Mouse (Mus musculus): ENCODE data around the gene Tcaf3.

Gene Tcaf3

DNA sequence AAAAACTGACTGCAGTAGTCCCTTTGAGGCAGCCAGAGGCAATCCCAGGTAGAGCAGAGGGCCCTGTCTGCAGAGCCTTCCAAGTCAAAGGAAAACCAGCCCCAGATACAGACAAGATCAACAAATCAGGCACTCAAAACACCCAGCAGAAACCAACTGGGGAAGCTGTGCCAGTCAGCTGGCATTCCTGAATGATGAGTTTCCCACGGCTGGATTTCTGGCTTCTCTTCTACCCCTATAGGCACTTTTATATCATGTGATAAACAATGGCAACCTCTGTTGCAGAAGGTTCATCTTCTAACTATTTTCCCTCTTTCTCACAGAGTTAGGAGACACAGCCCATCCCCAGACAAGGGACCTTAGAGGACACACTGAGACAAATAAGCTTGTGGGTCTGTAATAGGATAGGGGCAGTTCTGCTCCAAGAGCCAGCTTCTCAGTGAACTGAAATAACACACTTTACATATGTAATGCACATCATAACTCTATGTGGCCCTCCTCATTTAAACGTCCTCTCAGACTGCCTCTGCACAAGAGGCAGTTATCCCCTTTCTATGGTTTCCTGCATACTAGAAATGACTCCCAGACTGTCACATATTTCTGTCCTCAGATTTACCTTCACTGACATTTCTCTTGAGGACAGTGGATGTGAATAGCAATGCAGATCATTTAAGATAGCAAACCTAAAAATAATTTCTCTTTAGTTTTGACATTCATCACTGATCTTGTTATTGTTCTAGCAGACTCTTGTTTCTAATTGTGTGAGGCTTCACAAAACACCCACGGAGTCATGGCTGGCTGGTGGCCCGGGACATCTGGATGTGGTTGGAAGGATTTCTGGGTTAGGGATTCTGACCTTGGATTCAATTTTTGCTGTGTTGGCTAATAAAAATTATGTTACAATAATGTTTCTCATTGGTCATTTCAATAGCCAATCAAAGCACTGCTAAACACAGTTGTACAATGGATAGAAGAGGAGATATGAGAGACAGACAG is 55.2 kb downstream of the Tcaf3 start:
- no peak for DNase-seq (ENCODE audit: low spot score)

DNA sequence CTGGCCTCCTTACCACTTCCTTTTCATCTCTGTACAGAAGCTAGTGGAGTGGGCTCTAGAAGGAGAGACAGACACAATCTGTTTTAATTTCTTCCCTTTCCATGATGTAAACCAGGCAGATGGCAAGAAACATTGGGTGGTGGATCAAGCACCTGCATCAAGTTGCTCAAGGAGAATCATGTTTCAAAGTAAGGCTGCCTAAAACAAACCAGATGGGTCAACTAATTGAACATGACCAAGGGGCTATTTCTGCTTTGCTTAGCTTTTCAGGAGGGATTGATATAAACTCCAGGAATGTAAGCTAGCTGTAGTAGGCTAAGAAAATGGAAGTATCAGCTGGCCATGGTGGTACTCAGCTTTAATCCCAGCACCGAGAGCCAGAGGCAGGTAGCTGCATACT is 56.8 kb downstream of the Tcaf3 start:
- DNase-seq (ENCODE audit: low spot score), result no peak

DNA sequence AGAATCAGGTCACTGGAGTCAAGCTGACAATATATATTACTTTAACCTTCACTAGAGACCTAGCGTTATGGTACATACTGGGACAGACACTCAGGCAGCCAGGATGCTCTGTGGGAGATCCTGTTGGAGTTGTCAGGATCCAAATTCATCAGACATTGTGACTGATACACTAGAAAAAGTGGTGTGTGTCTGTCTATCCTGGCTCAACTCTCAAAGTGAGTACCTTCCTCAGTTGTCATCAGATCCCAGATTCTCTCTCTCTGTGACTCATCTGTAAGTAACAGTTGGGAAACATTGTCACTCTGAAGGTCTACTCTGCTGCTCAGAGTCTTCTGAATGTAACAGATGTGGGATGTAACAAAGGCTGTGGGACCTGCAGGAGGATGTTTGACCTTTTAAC is 57.8 kb downstream of the Tcaf3 start:
- no peak for DNase-seq (ENCODE audit: low spot score)
